Mouse (Mus musculus) B cell, adult 2 months (primary cell): ENCODE data around the gene Trim8.

ENCODE experiments used
- DNase-seq, 2 experiments: peaks; one replicate each; pipeline ENCODE4 v3.0.0; 2022

Trim8 gene

GRCm38 (mm10) chr19:46558009-46558408 lies 56.5 kb downstream of the Trim8 start:
- DNase-seq: no peak

DNA sequence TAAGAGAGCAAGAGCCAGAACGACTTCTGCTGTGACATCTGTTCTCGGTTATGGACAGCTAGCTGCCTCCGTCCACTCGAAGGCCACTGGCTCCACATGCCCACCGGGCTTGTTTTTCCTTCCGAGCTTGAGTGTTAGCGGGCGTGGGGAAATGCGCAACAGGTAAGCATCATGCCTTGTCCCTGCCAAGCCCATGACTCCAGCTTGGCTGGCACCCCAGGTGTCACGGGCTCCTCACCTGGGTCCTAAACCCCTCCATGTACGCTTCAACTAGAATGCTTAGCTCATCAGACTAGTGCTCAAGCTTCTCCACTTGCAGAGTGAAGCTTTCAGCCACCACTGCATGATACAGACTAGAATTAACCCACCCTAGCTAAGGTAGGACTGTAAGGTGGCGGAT lies 57.1 kb downstream of the Trim8 start:
- DNase-seq: no peak

DNA sequence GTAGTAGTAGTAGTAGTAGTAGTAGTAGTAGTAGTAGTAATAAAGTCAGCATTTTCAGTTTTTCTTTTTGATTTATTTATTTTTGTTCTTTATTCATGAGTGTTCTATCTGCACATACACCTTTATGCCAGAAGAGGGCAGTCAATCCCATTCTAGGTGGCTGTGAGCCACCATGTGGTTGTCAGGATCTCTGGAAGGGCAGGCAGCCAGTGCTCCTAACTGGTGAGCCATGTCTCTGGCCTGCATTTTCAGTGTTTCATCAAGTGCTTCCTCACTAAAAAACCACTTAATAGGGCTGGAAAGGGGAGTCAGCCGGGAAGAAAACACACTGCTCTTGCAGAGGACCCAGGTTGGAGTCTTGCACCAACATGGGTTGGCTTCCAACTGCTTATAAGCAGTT lies 60.6 kb downstream of the Trim8 start:
- DNase-seq: peak; percentile 52 to 59

DNA sequence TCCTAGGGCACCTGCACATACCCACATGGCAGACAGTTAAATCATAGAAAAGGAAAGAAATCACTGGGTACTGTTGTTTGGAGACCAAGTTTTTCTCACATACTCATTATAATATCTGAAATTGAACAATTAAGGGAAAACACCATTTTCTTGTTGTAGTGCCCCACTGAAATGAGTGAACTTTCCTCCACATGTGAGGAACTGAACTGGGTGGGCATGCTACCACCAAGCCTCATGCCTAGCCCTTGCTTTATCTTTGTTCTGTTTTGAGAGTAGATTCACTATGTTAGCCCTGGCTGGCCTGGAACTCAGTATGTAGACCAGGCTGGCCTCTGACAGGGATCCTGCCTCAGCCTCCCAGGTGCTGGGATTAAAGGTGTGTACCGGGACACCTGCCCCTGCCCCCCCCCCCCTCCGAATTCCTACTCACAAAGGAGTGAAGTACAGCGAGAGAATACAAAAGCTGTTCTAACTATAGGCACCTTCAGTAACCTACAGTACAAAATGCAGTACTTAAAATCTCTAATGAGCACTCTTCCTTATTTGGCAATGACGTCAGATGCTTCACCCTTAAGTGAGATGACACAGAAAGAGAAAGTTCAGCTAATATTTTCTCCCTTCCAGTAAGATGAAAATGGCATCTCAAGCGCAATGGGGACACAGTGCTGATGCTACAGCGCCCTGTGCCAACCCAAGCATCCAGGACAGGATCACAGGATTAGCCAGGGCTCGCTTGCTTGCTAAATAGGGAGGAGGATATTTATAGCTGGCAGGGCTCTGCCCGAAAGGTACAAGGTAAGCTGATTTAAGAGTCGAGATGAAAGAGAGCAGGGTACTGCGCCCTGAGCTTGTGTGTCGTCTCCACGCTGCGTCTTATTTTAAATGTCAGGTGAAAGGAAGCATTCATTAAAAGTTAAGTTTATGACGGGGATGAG lies 61.3 kb downstream of the Trim8 start:
- no peak for DNase-seq

GRCm38 (mm10) chr19:46563603-46564002 lies 62.1 kb downstream of the Trim8 start:
- DNase-seq: no peak

DNA sequence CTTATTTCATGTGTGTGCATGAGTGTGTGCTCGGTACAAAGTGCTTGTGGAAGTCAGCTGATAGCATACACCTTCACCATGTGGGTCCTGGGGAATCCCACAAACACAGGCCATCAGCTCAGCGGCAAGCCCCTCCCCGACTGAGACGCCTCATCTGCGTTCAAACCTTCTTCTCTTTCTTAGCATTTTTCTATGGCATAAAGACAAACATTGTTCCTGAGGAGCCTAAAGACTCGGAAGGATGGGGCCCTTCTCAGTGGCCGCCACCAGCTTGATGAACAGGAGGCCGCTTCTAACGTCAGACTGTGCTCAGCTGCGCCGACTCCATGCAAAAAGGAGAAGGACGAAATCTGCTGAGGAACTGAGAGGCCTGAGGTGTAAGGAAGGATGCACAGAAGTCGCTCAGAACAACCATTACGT lies 62.6 kb downstream of the Trim8 start:
- peak in 1 of 2 experiments; percentile 2 for DNase-seq
